Mouse (Mus musculus): ENCODE data around the gene 2310061I04Rik. TPM values are rescaled to one million over a fixed set of nuclear protein-coding genes. Genes with fewer than 3 reads are reported as not detected.

Gene 2310061I04Rik
- polyA plus RNA-seq, 1 experiment from 2014 or later, result 61.5 TPM

DNA sequence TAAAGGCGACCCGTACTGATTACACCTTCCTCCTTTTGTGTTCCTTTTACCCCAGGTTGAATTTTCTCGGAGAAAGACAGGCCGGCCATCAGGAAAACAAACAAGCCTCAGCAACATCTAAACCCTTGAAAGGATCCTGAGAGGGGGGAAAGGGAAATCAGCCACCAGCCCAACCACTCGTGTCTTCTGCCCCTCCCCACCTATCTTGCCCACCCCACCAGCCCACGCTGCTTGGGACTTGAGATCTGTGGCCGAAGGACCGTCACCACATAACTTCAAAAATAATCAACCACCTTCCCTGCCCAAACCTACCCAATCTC lies 19.9 kb upstream of the 2310061I04Rik start:
- in situ Hi-C loops (cut with MboI; ENCODE audit: low pct_unique_long_range_greater_than_20kb), result loop anchor here (5.0 to 25.0 kb wide), 2 partner anchors 80 to 1805 kb away; partner anchors contain the start of genes Brd2, H2-DMa and Tubb5
- no peak for TF ChIP-seq CTCF (IDR thresholded peaks at IDR 0.05)
- ATAC-seq, result no peak
- DNase-seq (ENCODE audit: low read depth, low spot score), result no peak
- POLR2A ChIA-PET, result no interaction called here
- CTCF ChIA-PET, result no interaction called here
- no peaks in the 10 kb centered on the region for H3K27me3 ChIP-seq

DNA sequence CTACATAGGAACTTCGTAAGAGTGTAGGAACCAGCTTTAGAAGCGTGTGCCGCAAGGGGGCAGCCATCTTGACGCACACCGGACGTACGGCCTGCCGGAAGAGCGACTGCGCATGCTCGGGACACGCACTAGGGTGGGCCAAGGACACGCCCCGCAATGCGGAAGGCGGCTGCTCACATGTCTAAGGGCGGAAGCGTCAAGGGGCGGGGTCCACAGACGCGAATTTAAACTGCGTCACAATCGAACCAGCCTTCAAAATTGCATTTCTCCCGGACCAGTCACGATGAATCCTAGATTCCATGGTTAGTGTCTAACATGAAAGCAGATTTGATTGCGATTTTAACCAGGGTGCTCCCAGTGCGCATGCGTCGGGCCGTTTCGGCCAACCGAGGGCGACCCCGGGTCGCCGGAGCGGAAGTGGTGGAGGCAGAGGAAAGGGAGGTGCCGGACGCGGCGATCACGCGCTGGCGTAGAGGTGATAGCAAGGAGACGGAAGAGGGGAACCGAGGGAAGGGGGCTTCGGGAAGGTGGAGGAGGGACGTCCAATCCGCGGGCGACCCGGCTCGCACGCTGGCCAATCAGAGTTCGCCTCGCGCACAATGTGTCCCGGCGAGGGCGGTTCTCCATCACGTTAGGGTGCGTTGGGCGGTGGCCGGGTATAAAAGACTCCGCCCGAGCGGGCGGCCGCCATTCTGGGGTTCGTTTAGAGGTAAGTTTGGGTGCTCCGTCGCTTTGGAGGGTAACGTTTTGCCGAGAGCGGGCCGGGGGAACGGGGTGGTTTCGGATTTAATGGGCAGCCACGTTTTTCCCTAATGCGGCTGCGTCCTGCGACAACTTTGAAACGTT lies 19.3 kb upstream of the 2310061I04Rik start, which contains the start of the genes Mrps18b and Ppp1r10:
TSS of gene Mrps18b (minus strand) at position 93 of the 846 bp plus-strand sequence.
TSS of gene Ppp1r10 (plus strand) at position 138 of the 846 bp plus-strand sequence.
- in situ Hi-C loops (cut with MboI; ENCODE audit: low pct_unique_long_range_greater_than_20kb), result loop anchor here (5.0 to 25.0 kb wide), 2 partner anchors 79 to 1804 kb away; partner anchors contain the start of genes Brd2, H2-DMa and Tubb5
- POLR2A ChIA-PET, result interaction anchor here (0.6 to 1.4 kb wide), 3 partner anchors 19 to 753 kb away, joined by 4 to 7 read pairs (median 4); partner anchors contain the start of gene 2310061I04Rik
- CTCF ChIA-PET, result interaction anchor here (1.1 to 1.6 kb wide), 4 partner anchors 11 to 87 kb away, joined by 3 to 6 read pairs (median 4); no protein-coding TSS in a partner anchor
- peak; percentile 98 for DNase-seq (ENCODE audit: low read depth, low spot score)
- H3K27me3 ChIP-seq, result no peaks in the 10 kb centered on the region
- ATAC-seq, result peak; percentile 86
- TF ChIP-seq CTCF (IDR thresholded peaks at IDR 0.05), result no peak

DNA sequence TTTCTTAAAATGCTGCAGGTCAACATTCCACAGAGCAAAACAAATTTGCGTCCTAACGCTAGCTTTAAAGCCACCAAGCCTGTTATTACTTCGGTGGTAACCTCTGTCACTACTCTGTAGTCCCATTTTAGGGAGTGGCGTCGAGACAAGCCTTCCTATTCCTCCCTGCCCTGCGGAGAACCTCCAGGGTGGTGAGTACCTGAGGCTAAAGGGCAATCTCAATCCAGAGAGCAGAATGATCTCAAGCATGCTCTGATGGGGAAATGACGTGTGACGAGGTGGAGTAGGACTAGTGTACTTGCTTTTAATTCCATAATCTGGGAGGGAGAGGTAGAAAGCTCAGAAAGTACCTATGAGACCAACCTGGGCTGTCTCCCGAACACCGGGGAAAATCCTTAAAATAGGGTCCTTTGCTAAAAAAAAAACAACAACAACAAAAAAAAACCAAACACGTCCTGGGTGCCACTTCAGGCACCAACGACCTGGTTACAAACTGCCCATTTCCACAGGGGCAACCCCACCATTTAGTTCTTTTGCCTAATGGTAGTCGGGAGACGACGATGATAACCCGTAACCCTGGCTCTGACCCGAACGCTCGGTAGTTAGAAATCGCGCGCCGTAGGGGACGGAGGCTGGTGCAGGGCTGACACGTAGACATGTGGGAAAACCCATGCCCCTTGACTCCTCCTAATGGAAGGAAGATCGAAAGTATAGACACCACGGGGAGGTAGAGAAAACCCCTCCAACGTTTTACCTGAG lies 18.5 kb upstream of the 2310061I04Rik start:
- CTCF ChIA-PET, result interaction anchor here (1.1 to 1.6 kb wide), 5 partner anchors 10 to 86 kb away, joined by 3 to 6 read pairs (median 4); partner anchors contain the start of gene Dhx16
- POLR2A ChIA-PET, result interaction anchor here (0.6 to 1.4 kb wide), 5 partner anchors 18 to 752 kb away, joined by 4 to 7 read pairs (median 5); partner anchors contain the start of gene 2310061I04Rik
- DNase-seq (ENCODE audit: low read depth, low spot score) (no peak), ATAC-seq (peak; percentile 3)
- no peaks in the 10 kb centered on the region for H3K27me3 ChIP-seq
- in situ Hi-C loops (cut with MboI; ENCODE audit: low pct_unique_long_range_greater_than_20kb), result loop anchor here (5.0 to 25.0 kb wide), 2 partner anchors 78 to 1803 kb away; partner anchors contain the start of genes Brd2, H2-DMa and Tubb5
- no peak for TF ChIP-seq CTCF (IDR thresholded peaks at IDR 0.05)

DNA sequence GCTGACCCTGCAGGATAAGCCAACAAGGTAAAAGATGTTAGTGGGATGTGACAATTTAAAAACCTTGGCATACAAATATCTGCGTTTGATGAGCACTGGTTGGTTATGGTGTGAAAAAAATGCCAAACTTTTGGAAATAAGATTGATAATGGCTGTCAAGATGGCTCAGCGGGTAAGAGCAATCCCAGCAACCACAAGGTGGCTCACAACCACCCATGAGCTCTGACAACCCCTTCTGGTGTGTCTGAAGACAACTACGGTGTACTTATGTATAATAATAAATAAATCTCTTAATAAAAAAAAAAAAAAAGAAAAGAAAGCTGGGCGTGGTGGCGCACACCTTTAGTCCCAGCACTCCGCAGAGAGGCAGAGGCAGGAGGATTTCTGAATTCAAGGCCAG lies 17.7 kb upstream of the 2310061I04Rik start:
- CTCF ChIA-PET, result interaction anchor here (1.1 to 1.6 kb wide), 4 partner anchors 9 to 85 kb away, joined by 3 to 4 read pairs (median 4); partner anchors contain the start of gene Dhx16
- in situ Hi-C loops (cut with MboI; ENCODE audit: low pct_unique_long_range_greater_than_20kb), result loop anchor here (5.0 to 25.0 kb wide), 2 partner anchors 78 to 1803 kb away; partner anchors contain the start of genes Brd2, H2-DMa and Tubb5
- POLR2A ChIA-PET, result interaction anchor here (0.7 to 1.0 kb wide), 2 partner anchors 80 to 81 kb away, joined by 5 to 6 read pairs; no protein-coding TSS in a partner anchor
- no peaks in the 10 kb centered on the region for H3K27me3 ChIP-seq
- no peak for ATAC-seq
- no peak for TF ChIP-seq CTCF (IDR thresholded peaks at IDR 0.05)
- DNase-seq (ENCODE audit: low read depth, low spot score), result no peak

DNA sequence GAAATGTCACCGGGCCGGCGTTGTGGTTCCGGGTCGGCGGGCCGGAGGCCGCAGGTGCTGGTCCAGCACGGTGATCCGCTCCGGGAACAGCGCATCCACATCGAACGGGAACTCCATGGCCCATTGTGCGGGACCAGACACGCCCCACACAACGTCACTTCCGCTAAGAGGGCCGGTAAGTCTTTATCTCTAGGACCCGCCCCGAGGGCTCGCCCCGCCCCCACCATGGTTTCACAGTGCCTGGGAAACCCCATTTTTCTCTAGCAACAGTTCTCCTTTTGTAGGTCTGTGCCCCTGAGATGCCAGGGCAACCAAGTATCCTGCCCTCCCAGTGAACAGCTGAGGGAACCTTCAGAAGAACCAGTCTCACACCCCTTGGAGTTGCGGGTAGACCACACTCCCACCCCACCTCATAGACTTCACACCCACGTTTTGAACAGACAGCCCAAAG lies 12.7 kb upstream of the 2310061I04Rik start, which contains the start of gene Atat1:
TSS of gene Atat1 (minus strand) at position 157 of the 451 bp plus-strand sequence.
- in situ Hi-C loops (cut with MboI; ENCODE audit: low pct_unique_long_range_greater_than_20kb), result loop anchor here (25.0 kb wide), 1 partner anchor 1798 kb away; the partner anchor contains the start of genes Brd2 and H2-DMa
- no peaks in the 10 kb centered on the region for H3K27me3 ChIP-seq
- ATAC-seq (peak; percentile 74), DNase-seq (ENCODE audit: low read depth, low spot score) (no peak)
- TF ChIP-seq CTCF (IDR thresholded peaks at IDR 0.05), result no peak
- POLR2A ChIA-PET, result interaction anchor here (1.0 kb wide), 1 partner anchor 15 kb away, joined by 3 read pairs; no protein-coding TSS in a partner anchor
- CTCF ChIA-PET, result no interaction called here

DNA sequence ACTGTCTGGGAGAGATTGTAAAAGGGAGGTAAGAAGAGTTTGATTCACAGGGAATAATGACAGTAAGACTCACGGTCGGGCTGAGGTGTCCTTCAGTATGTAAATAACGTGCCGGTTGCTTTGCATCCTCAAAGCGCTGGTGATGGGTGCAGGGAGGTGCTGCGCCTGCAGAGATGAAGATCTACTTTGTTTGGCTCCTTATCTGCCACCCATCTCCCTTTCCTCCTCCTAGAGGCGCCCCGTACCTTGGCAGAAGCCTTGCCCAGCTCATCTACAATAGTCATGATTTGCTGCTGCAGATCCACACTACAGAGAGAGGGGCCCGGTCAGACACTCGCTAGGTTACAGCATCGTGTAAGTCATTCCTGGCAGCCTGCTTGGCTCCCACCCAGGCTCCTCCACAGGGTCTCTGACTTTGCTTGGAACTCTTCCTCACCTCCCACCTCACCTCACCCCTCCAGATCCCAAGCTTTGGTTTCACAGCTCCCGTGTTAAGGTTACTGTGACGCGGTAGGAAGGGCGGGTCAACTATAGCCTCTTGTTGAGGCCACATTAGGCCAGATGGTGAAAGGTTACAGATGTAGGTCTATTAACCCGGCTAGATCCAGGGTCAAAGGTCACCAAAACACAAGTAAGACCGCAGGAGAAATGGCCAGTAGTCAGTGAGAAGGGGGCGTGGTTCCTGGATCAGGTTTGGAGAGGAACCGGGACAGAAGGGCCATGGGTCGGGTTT lies 12.1 kb upstream of the 2310061I04Rik start:
- CTCF ChIA-PET, result no interaction called here
- in situ Hi-C loops (cut with MboI; ENCODE audit: low pct_unique_long_range_greater_than_20kb), result loop anchor here (25.0 kb wide), 1 partner anchor 1797 kb away; the partner anchor contains the start of genes Brd2 and H2-DMa
- DNase-seq (ENCODE audit: low read depth, low spot score), result no peak
- no peaks in the 10 kb centered on the region for H3K27me3 ChIP-seq
- no peak for ATAC-seq
- TF ChIP-seq CTCF (IDR thresholded peaks at IDR 0.05), result no peak
- POLR2A ChIA-PET, result interaction anchor here (0.9 to 1.0 kb wide), 2 partner anchors 9 to 14 kb away, joined by 3 read pairs; no protein-coding TSS in a partner anchor

DNA sequence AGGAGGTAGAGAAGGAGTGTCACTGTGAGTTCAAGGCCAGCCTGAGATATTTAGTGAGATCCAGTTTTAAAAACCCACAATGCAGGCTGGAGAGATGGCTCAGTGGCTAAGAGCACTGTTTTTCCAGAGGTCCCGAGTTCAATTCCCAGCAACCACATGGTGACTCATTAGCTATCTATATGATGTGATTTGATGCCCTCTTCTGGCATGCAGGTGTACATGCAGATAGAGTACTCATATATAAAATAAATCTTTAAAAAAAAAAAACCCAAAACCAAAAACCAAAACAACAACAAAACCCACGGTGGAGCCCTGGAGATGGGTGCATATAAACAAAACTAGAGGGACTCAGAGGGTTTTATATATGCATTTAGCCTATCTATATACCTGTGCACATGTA lies 10.4 kb upstream of the 2310061I04Rik start:
- DNase-seq (ENCODE audit: low read depth, low spot score), result no peak
- no peak for ATAC-seq
- in situ Hi-C loops (cut with MboI; ENCODE audit: low pct_unique_long_range_greater_than_20kb), result loop anchor here (25.0 kb wide), 1 partner anchor 1795 kb away; the partner anchor contains the start of genes Brd2 and H2-DMa
- POLR2A ChIA-PET, result interaction anchor here (0.8 to 1.4 kb wide), 3 partner anchors 11 to 75 kb away, joined by 3 to 4 read pairs (median 4); no protein-coding TSS in a partner anchor
- TF ChIP-seq CTCF (IDR thresholded peaks at IDR 0.05), result no peak
- CTCF ChIA-PET, result interaction anchor here (1.4 to 2.2 kb wide), 3 partner anchors 11 to 72 kb away, joined by 5 to 8 read pairs (median 5); no protein-coding TSS in a partner anchor
- no peaks in the 10 kb centered on the region for H3K27me3 ChIP-seq

DNA sequence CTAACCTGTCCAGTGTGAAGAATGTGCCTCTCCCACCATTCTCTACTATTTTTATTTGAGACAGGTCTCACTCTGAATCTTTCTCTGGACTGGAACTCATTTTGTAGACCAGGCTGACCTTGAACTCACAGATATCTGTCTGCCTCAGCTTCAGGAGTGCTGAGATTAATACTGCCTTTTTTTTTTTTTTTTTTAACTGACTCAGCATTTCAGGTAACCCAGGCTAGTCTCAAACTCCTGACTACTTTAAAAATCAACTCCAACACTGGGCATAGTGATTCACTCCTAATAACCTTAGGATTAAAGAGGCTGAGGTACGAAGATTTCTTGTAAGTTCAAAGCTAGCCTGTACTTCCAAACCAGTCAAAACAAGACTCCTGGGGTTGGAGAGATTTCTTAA lies 8.4 kb upstream of the 2310061I04Rik start:
- ChIA-PET CTCF (interaction anchor here (0.7 to 2.2 kb wide), 2 partner anchors 10 to 32 kb away, joined by 3 to 8 read pairs; partner anchors contain the start of gene Mrps18b), POLR2A (no interaction called here)
- TF ChIP-seq CTCF (IDR thresholded peaks at IDR 0.05), result no peak
- no peaks in the 10 kb centered on the region for H3K27me3 ChIP-seq
- ATAC-seq (no peak), DNase-seq (ENCODE audit: low read depth, low spot score) (no peak)
- in situ Hi-C loops (cut with MboI; ENCODE audit: low pct_unique_long_range_greater_than_20kb), result loop anchor here (25.0 kb wide), 1 partner anchor 1793 kb away; the partner anchor contains the start of genes Brd2 and H2-DMa

DNA sequence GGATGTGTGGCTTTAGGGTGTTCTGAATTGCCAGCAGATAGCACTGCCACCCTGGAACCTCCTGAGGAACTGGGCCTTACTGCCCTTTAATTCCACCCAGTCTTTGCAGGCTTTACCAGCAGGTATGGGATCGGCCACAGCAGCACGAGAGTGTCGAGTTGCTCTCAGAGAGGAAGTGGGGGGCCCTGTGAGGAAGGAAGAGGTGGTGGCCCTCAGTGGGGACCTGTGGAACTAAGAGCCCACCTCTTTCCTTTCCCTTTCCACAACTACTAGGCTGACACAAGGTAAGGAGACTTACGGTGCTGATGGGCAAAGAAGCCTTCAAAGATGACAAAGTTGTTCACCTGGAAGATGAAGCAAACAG lies 6.7 kb upstream of the 2310061I04Rik start:
- POLR2A ChIA-PET, result no interaction called here
- no peak for ATAC-seq
- no peak for DNase-seq (ENCODE audit: low read depth, low spot score)
- no peaks in the 10 kb centered on the region for H3K27me3 ChIP-seq
- CTCF ChIA-PET, result no interaction called here
- in situ Hi-C loops (cut with MboI; ENCODE audit: low pct_unique_long_range_greater_than_20kb), result loop anchor here (25.0 kb wide), 1 partner anchor 1792 kb away; the partner anchor contains the start of genes Brd2 and H2-DMa
- TF ChIP-seq CTCF (IDR thresholded peaks at IDR 0.05), result no peak
